Mouse (Mus musculus) heart, postnatal 0 days (tissue): Measurements from ENCODE around the gene Thap8. TPM values are rescaled to one million over a fixed set of nuclear protein-coding genes. Genes with fewer than 3 reads are reported as not detected.

Experiments
- ATAC-seq: fragments of 200-750 bp; cut with Nextera tagmentation; 2 replicates; pipeline ENCODE4 v1.8.0; 2017; ENCODE audit warnings: low read depth, moderate number of reproducible peaks, moderate library complexity; ENCODE audit not compliant: insufficient read depth
- DNase-seq: peaks from one replicate; pipeline ENCODE4 v3.0.0-alpha.2; 2016; ENCODE audit warnings: low spot score
- H3K27ac ChIP-seq: fragments of 300-500 bp; sonication (generic); 2 replicates; pipeline ENCODE4 v1.5.1; 2014; ENCODE audit warnings: low read depth, mild to moderate bottlenecking
- H3K27me3 ChIP-seq: fragments of 300-500 bp; sonication (generic); 2 replicates; pipeline ENCODE4 v1.6.1; 2014; ENCODE audit warnings: low read length, mixed read lengths; ENCODE audit not compliant: control insufficient read depth, insufficient read depth
- H3K36me3 ChIP-seq: fragments of 300-500 bp; sonication (generic); replicated peaks from 2 replicates; pipeline ENCODE4 v1.6.1; 2014; ENCODE audit warnings: low read length, mixed read lengths; ENCODE audit not compliant: control insufficient read depth, insufficient read depth
- H3K4me1 ChIP-seq: fragments of 300-500 bp; sonication (generic); 2 replicates; pipeline ENCODE4 v1.6.1; 2014; ENCODE audit warnings: antibody characterized with exemption; ENCODE audit not compliant: control insufficient read depth, insufficient read depth
- H3K4me2 ChIP-seq: fragments of 300-500 bp; sonication (generic); 2 replicates; pipeline ENCODE4 v1.6.1; 2014; ENCODE audit warnings: low read depth, mild to moderate bottlenecking, low read length, moderate library complexity
- H3K4me3 ChIP-seq: fragments of 300-500 bp; sonication (generic); 2 replicates; pipeline ENCODE4 v1.5.1; 2014; ENCODE audit warnings: low read depth, low read length
- H3K9ac ChIP-seq: fragments of 300-500 bp; sonication (generic); replicated peaks from 2 replicates; pipeline ENCODE4 v1.6.1; 2014; ENCODE audit warnings: low read depth, low read length, mixed read lengths
- H3K9me3 ChIP-seq: fragments of 300-500 bp; sonication (generic); replicated peaks from 2 replicates; pipeline ENCODE4 v1.6.1; 2016; ENCODE audit warnings: low read length; ENCODE audit not compliant: control insufficient read depth
- CTCF ChIP-seq: IDR thresholded peaks from 2 replicates; pipeline ENCODE4 v1.5.1; 2016; ENCODE audit warnings: antibody characterized with exemption, control low read depth, low read depth
- EP300 ChIP-seq: IDR thresholded peaks from 2 replicates; pipeline ENCODE4 v1.6.1; 2016; ENCODE audit warnings: antibody characterized with exemption, low read depth
- WGBS: fragments of 180-500 bp; shearing (Covaris S2); extraction: QIAGEN DNeasy Blood & Tissue Kit; methylation state at CpG from one replicate; pipeline ENCODE4 v1.1.7; 2014; 5-methylcytosine and 5-hydroxymethylcytosine counted together
- polyA plus RNA-seq: library from polyadenylated mRNA; unstranded; fragments of >200 nt; fragmentation: Nextera tagmentation; extraction: Ambion mirVana; gene quantifications from 2 replicates; pipeline ENCODE4 v1.2.1, GENCODE M21; 2015
- total RNA-seq: library from RNA; depleted of rRNA; stranded (reverse); fragments of >200 nt; gene quantifications from 2 replicates; pipeline ENCODE4 v1.2.3, GENCODE M21; 2014; ENCODE audit warnings: low replicate concordance

Gene Thap8
- total and polyA plus RNA-seq, 2 experiments from 2014 or later: 0.33 TPM; not detected in 1

GRCm38 (mm10) chr7:30286701-30287410 is 7.0 kb downstream of the Thap8 start:
- 0 out of 2 replicates have a peak, but pooled peaks have one; percentile 9 for ATAC-seq
- no peak overlapping the region for H3K4me3 ChIP-seq
- TF ChIP-seq EP300 (no peak), CTCF (no peak)
- WGBS: 39% methylated on average over 8 of the region's 8 CpGs
- peak; percentile 24 for DNase-seq
- no peak overlapping the region for H3K27ac ChIP-seq
- no peaks in the 10 kb centered on the region for H3K9me3 ChIP-seq
- no peak overlapping the region for H3K4me2 ChIP-seq
- H3K27me3 ChIP-seq: no peaks in the 10 kb centered on the region
- H3K9ac ChIP-seq: no peak overlapping the region
- H3K36me3 ChIP-seq: no peaks in the 10 kb centered on the region
- 0 out of 2 replicates have a peak, but pooled peaks cover 6% of the 10 kb centered on the region for H3K4me1 ChIP-seq

- WGBS: 65% methylated on average over 6 of the region's 6 CpGs
- Histone ChIP-seq H3K4me1 (0 out of 2 replicates have a peak, but pooled peaks cover 6% of the 10 kb centered on the region), H3K9ac (no peak overlapping the region), H3K4me2 (no peak overlapping the region), H3K36me3 (no peaks in the 10 kb centered on the region), H3K27me3 (no peaks in the 10 kb centered on the region), H3K27ac (no peak overlapping the region), H3K9me3 (no peaks in the 10 kb centered on the region), H3K4me3 (no peak overlapping the region)
- DNase-seq (no peak), ATAC-seq (no peak)
- TF ChIP-seq CTCF: no peak
Observed at GRCm38 (mm10) chr7:30288046-30288445, 8.2 kb downstream of the Thap8 start.

DNA sequence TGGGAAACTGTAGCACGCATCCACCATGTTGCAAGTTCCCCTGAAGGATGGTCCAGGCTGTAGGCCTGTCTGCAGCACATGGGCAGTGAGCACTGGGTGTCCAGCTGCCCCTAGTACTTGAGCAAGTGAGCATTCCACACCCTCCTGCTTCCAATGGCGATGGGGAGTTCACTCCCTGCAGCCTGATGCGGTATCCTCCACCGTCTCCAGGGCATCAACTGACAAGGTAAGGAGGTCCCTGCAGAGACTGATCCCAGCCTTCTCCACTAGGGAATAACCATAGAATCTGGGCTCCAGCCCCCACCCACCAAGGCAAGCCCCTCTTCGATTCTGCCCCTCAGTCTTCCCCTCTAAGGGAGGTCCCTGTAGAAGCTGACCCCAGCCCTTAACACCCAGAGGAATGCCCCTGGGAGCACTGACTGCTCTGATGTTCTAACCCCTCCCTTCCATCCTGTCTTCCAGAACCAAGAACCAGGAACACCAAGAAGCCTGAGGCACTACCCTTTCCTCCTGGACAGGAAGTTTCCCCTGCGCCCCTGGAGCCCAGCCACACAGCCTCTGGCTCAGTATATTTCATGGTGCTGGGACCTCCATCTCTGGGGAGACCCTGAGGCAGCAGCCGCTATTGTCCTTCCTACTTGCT is 9.3 kb downstream of the Thap8 start:
- TF ChIP-seq EP300 (no peak), CTCF (no peak)
- no peaks in the 10 kb centered on the region for H3K27me3 ChIP-seq
- no peak overlapping the region for H3K27ac ChIP-seq
- no peaks in the 10 kb centered on the region for H3K9me3 ChIP-seq
- no peaks in the 10 kb centered on the region for H3K36me3 ChIP-seq
- DNase-seq (no peak), ATAC-seq (no peak)
- 60% methylated on average over 7 of the region's 7 CpGs for WGBS
- H3K9ac ChIP-seq: no peak overlapping the region
- H3K4me1 ChIP-seq: 0 out of 2 replicates have a peak, but pooled peaks cover 6% of the 10 kb centered on the region
- H3K4me3 ChIP-seq: no peak overlapping the region
- no peak overlapping the region for H3K4me2 ChIP-seq

- Histone ChIP-seq H3K9ac (no peak overlapping the region), H3K27me3 (no peaks in the 10 kb centered on the region), H3K9me3 (no peaks in the 10 kb centered on the region), H3K27ac (no peak overlapping the region), H3K4me3 (no peak overlapping the region), H3K4me2 (no peak overlapping the region), H3K36me3 (no peaks in the 10 kb centered on the region), H3K4me1 (0 out of 2 replicates have a peak, but pooled peaks cover 6% of the 10 kb centered on the region)
- 0 out of 2 replicates have a peak, but pooled peaks have one; percentile 5 for TF ChIP-seq CTCF
- TF ChIP-seq EP300: no peak
- no peak for DNase-seq
- 56% methylated on average over 10 of the region's 10 CpGs for WGBS
- ATAC-seq: peak; percentile 40; the same call in 1 of the 2 replicates
Observed at GRCm38 (mm10) chr7:30289714-30290399, 10.0 kb downstream of the Thap8 start.

GRCm38 (mm10) chr7:30291215-30292131 is 11.6 kb downstream of the Thap8 start, which contains the start of gene Clip3:
Clip3 (plus strand) TSS chr7:30291728.
- peak; percentile 24; the same call in 1 of the 2 replicates for ATAC-seq
- H3K27ac ChIP-seq: no peak within 1 kb of the TSS

More at GRCm38 (mm10) chr7:30291215-30292131, 11.6 kb downstream of the Thap8 start, which contains the start of gene Clip3:
- Histone ChIP-seq H3K36me3 (no peaks in the 10 kb centered on the region), H3K4me1 (0 out of 2 replicates have a peak, but pooled peaks cover 6% of the 10 kb centered on the region), H3K27me3 (no peaks in the 10 kb centered on the region), H3K9ac (peak within 1 kb of the TSS; percentile 41; the same call in 1 of the 2 replicates), H3K9me3 (no peaks in the 10 kb centered on the region), H3K4me2 (peak within 1 kb of the TSS; percentile 52), H3K4me3 (peak within 1 kb of the TSS; percentile 51)
- 8% methylated on average over 35 of the region's 35 CpGs for WGBS
- peak; percentile 64 for DNase-seq
- TF ChIP-seq EP300: no peak
- no peak for TF ChIP-seq CTCF
